Mouse (Mus musculus): ENCODE results near the gene Echs1. TPM values are rescaled to one million over a fixed set of nuclear protein-coding genes. Genes with fewer than 3 reads are reported as not detected.

Echs1 gene
- total RNA-seq, 2 experiments from 2014 or later = 60.0 to 63.2 TPM

GRCm38 (mm10) chr7:140070042-140070711 lies 46.1 kb downstream of the Echs1 start:
- no peak for TF ChIP-seq CTCF (conservative IDR thresholded peaks at IDR 0.05)
- no peak for DNase-seq (ENCODE audit: low spot score in 2 of 2)
- H3K27ac ChIP-seq = no peak overlapping the region
- H3K4me3 ChIP-seq = no peak overlapping the region; the same call in 1 of the 2 replicates

GRCm38 (mm10) chr7:140067397-140067796 lies 48.9 kb downstream of the Echs1 start:
- Histone ChIP-seq H3K4me3 (no peak overlapping the region), H3K27ac (no peak overlapping the region)
- no peak for TF ChIP-seq CTCF (conservative IDR thresholded peaks at IDR 0.05)
- no peak for DNase-seq (ENCODE audit: low spot score in 2 of 2)

- Histone ChIP-seq H3K4me3 (no peak overlapping the region), H3K27ac (no peak overlapping the region)
- TF ChIP-seq CTCF (conservative IDR thresholded peaks at IDR 0.05) = peak; percentile 82
Observed at GRCm38 (mm10) chr7:140063092-140063491, 53.2 kb downstream of the Echs1 start.

GRCm38 (mm10) chr7:140062307-140062706 lies 54.0 kb downstream of the Echs1 start:
- Histone ChIP-seq H3K4me3 (no peak overlapping the region), H3K27ac (no peak overlapping the region)
- peak; percentile 74 for TF ChIP-seq CTCF (conservative IDR thresholded peaks at IDR 0.05)
- peak in 1 of 2 experiments; percentile 34 for DNase-seq (ENCODE audit: low spot score in 2 of 2)

More at GRCm38 (mm10) chr7:140063092-140063491, 53.2 kb downstream of the Echs1 start:
- peak; percentile 66 to 82 for DNase-seq (ENCODE audit: low spot score in 2 of 2)

DNA sequence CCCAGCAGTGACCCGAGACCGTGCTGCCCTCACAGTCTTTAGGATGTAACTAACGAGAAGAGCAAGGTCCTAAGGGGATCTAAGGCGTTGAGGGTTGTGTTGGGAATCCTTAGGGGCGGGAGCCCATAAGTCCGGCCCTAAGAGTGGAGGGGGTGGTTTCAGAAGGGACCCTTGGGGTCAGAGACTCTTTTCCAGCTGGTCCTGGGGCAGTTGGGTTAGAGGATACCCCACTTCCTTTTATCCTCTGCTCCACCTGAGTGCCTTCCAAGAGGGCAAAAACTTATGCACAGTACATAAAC lies 54.5 kb downstream of the Echs1 start:
- H3K27ac ChIP-seq = no peak overlapping the region
- no peak for DNase-seq (ENCODE audit: low spot score in 2 of 2)
- no peak overlapping the region for H3K4me3 ChIP-seq
- TF ChIP-seq CTCF (conservative IDR thresholded peaks at IDR 0.05) = no peak

- Histone ChIP-seq H3K4me3 (peak overlapping the region; percentile 49), H3K27ac (no peak overlapping the region)
- TF ChIP-seq CTCF (conservative IDR thresholded peaks at IDR 0.05) = no peak; the same call in 1 of the 2 replicates
- no peak for DNase-seq (ENCODE audit: low spot score in 2 of 2)
Observed at GRCm38 (mm10) chr7:140060936-140061831, 55.1 kb downstream of the Echs1 start.

GRCm38 (mm10) chr7:140059601-140060000 lies 56.7 kb downstream of the Echs1 start:
- Histone ChIP-seq H3K27ac (no peak overlapping the region), H3K4me3 (no peak overlapping the region)
- no peak for DNase-seq (ENCODE audit: low spot score in 2 of 2)
- no peak for TF ChIP-seq CTCF (conservative IDR thresholded peaks at IDR 0.05)

- H3K4me3 ChIP-seq = peak overlapping the region; percentile 53
- H3K27ac ChIP-seq = no peak overlapping the region
- TF ChIP-seq CTCF (conservative IDR thresholded peaks at IDR 0.05) = no peak
- no peak for DNase-seq (ENCODE audit: low spot score in 2 of 2)
Observed at GRCm38 (mm10) chr7:140058528-140058927, 57.7 kb downstream of the Echs1 start.

GRCm38 (mm10) chr7:140057413-140058407 lies 58.6 kb downstream of the Echs1 start:
- H3K4me3 ChIP-seq = peak overlapping the region; percentile 53
- peak; percentile 30 for TF ChIP-seq CTCF (conservative IDR thresholded peaks at IDR 0.05)
- no peak overlapping the region for H3K27ac ChIP-seq
- DNase-seq (ENCODE audit: low spot score in 2 of 2) = no peak

Other genes starting within 250 kb of the Echs1 start
- gene Kndc1, start 221.8 kb downstream of the Echs1 start, total RNA-seq (2021) = 10 to 100 TPM; 80.3 to 87.0 TPM
- gene Utf1, start 172.7 kb downstream of the Echs1 start, total RNA-seq (2021) = not detected
- 1 to 10 TPM; 1.3 to 1.5 TPM for gene 6430531B16Rik, start 137.7 kb downstream of the Echs1 start, total RNA-seq (2021)
- gene Adam8, start 123.9 kb downstream of the Echs1 start, total RNA-seq (2021) = 1 to 10 TPM; 3.4 to 6.0 TPM
- gene Zfp511, start 80.1 kb downstream of the Echs1 start, total RNA-seq (2021) = 10 to 100 TPM; 24.8 to 28.7 TPM
- gene Tubgcp2, start 79.8 kb downstream of the Echs1 start, total RNA-seq (2021) = 10 to 100 TPM; 39.9 to 40.6 TPM
- gene Msx3, start 67.4 kb downstream of the Echs1 start, total RNA-seq (2021) = under 1 TPM in 1 of 2 experiments, not detected in 1; 0.15 TPM
- 100 to 1,000 TPM; 255 to 267 TPM for gene Caly, start 33.9 kb downstream of the Echs1 start, total RNA-seq (2021)
- gene Prap1, start 23.1 kb downstream of the Echs1 start, total RNA-seq (2021) = not detected
- 10 to 100 TPM; 46.6 to 48.5 TPM for gene Fuom, start 14.0 kb downstream of the Echs1 start, total RNA-seq (2021)
- 1 to 10 TPM; 4.6 to 6.5 TPM for gene Paox, start 677 bp downstream of the Echs1 start, total RNA-seq (2021)
- 10 to 100 TPM; 27.8 to 27.9 TPM for gene Mtg1, start 21.1 kb upstream of the Echs1 start, total RNA-seq (2021)
- 100 to 1,000 TPM; 177 to 178 TPM for gene Sprn, start 38.4 kb upstream of the Echs1 start, total RNA-seq (2021)
- gene Olfr522, start 48.3 kb upstream of the Echs1 start, total RNA-seq (2021) = not detected
- gene Olfr523, start 56.7 kb upstream of the Echs1 start, total RNA-seq (2021) = under 1 TPM; 0.10 to 0.20 TPM
- not detected for gene Olfr524, start 89.5 kb upstream of the Echs1 start, total RNA-seq (2021)
- under 1 TPM; 0.44 to 0.56 TPM for gene Cd163l1, start 101.8 kb upstream of the Echs1 start, total RNA-seq (2021)
- under 1 TPM in 1 of 2 experiments, not detected in 1; 0.12 TPM for gene 5830411N06Rik, start 130.8 kb upstream of the Echs1 start, total RNA-seq (2021)
- not detected for gene Olfr525, start 204.4 kb upstream of the Echs1 start, total RNA-seq (2021)
- gene Olfr527, start 217.5 kb upstream of the Echs1 start, total RNA-seq (2021) = not detected
- not detected for gene Olfr60, start 245.2 kb upstream of the Echs1 start, total RNA-seq (2021)